Mouse (Mus musculus) MEL (cell line): ENCODE results near the gene Rbms2.

ENCODE experiments used
- CHD2 ChIP-seq: IDR thresholded peaks from 2 replicates; pipeline ENCODE4 v1.6.1; 2011; ENCODE audit warnings: low read length, improper control_type of control experiment
- TBP ChIP-seq: IDR thresholded peaks from 2 replicates; pipeline ENCODE4 v1.8.0; 2011; ENCODE audit warnings: low read depth, low read length, improper control_type of control experiment

DNA sequence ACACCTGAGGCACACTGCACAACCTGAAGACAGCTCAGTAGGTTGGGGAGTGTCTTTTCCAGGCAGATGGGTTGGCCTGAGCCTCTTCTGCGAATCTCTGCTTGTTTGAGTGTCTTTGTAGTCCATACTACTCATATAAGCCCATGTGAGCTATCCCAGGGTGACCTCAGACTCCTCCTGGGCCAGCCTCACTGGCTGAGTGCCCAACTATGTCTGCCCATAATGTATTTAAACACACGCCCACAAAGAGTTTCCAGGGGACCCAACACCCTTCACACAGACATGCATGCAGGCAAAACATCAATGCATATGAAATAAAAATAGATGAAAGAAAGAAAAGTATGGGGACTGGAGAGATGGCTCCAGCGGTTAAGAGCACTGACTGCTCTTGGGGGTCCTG is 26.1 kb downstream of the Rbms2 start:
- no peak for TF ChIP-seq CHD2
- no peak for TF ChIP-seq TBP
